Mouse (Mus musculus) small intestine, adult 2 months (tissue): ENCODE results near the gene Ier2.

Experiments used
- CTCF ChIP-seq: fragments of 200-500 bp; IDR thresholded peaks from 2 replicates; pipeline ENCODE4 v1.5.1; 2012; ENCODE audit warnings: low read depth, mild to moderate bottlenecking, control low read depth, inconsistent platforms, low read length, moderate library complexity, mixed read lengths; ENCODE audit not compliant: insufficient replicate concordance, insufficient read length; ENCODE audit errors: extremely low read depth
- POLR2A ChIP-seq: fragments of 200-500 bp; IDR thresholded peaks from 2 replicates; pipeline ENCODE4 v1.6.1; 2012; ENCODE audit warnings: low read depth, mild to moderate bottlenecking, control low read depth, inconsistent platforms, low read length, moderate library complexity

DNA sequence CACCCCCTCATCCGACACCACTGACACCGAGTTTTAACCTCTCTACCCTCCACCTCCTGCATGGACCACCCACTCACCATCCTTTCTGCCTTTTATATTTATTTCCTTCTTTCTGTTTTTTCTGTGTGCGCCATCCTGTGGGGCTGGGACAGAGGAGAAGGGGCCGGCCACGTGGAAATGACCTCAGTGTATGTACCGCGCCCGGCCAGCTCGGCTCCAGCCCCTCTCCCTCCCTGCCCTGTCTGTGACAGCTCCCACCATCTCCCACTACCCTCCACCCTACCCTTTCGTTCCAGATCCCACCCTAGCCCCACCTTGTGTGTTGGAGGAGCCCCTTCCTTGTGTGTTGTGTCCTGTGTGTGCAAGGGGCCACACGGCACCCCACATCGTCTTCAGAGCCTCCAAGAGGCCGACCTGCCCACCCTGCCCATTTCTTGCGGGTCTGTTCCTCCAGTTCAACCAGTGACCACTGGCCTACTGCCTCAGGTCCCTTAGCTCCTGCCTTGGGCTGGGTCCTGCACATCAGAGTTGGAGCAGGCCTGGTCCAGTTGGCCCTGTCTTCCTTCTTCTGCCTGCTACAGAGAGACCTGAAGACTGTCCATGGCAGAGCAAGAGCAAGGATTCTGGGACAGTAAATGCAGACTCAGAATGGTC, 27.1 kb downstream of the Ier2 start:
- no peak for TF ChIP-seq POLR2A
- TF ChIP-seq CTCF = no peak
